9 mouse cellular contexts compared by ENCODE assay signal in genomic region chr1:97768906-97769293, GRCm38 (mm10). TPM values are rescaled to one million over a fixed set of nuclear protein-coding genes. Genes with fewer than 3 reads are reported as not detected.
DNase-seq lines count a peak whose midpoint lies in the region; ATAC-seq and TF ChIP-seq lines count a peak whose summit lies in the region.
"Had no signal": no experiment of that assay in that cellular context is flagged by ENCODE, and none has a peak within 500 bp of the region (broad histone marks: within the 10 kb centered on the region; RNA-seq: fewer than 3 reads in every experiment).

No protein-coding gene starts in this region.

- H3K4me1 ChIP-seq in liver, adult 2 months (ENCODE audit: control insufficient read depth, insufficient read depth, low read length): peaks cover 9% of the 10 kb centered on the region; the same call in 1 of the 2 replicates
- peaks cover 20% of the 10 kb centered on the region for H3K4me1 ChIP-seq in embryonic facial prominence, embryonic 10.5 days
- peaks cover 7% of the 10 kb centered on the region for H3K4me1 ChIP-seq in intestine, embryonic 16.5 days (ENCODE audit: control insufficient read depth, insufficient read depth, low read length)

- no peak for DNase-seq in liver, adult 2 months (ENCODE audit: extremely low read depth, low read depth, low spot score)
- DNase-seq in liver: no peak
- no peak for DNase-seq in embryonic facial prominence, embryonic 10.5 days (ENCODE audit: low spot score)
- peak; percentile 63 for DNase-seq in naive thymus-derived CD4-positive, alpha-beta T cell, adult 2 months (ENCODE audit: low read depth)
- no peak for DNase-seq in adrenal gland, adult 8-10 months
- no peak for DNase-seq in frontal cortex, adult 2 months (ENCODE audit: extremely low spot score in 1 of 2, low spot score in 1 of 2)
- no peak for DNase-seq in left cerebral cortex, adult 11 months (ENCODE audit: low spot score)
- DNase-seq: right cerebral cortex, postnatal 4 days had no signal

- no peak for TF ChIP-seq POLR2A in liver, adult 2 months (IDR thresholded peaks at IDR 0.05; ENCODE audit: extremely low read depth, insufficient read depth, low read length)

- 2% methylated on average over 7 of the region's 7 CpGs for WGBS in liver, adult 2 months
- 15% methylated on average over 7 of the region's 7 CpGs for WGBS in embryonic facial prominence, embryonic 10.5 days
- WGBS in intestine, embryonic 16.5 days: 7% methylated on average over 7 of the region's 7 CpGs

- no peaks in the 10 kb centered on the region for H3K9me3 ChIP-seq in embryonic facial prominence, embryonic 10.5 days
- H3K9me3 ChIP-seq in intestine, embryonic 16.5 days (ENCODE audit: control insufficient read depth, low read length): no peaks in the 10 kb centered on the region

- peak overlapping the region; percentile 87; the same call in 1 of the 2 replicates for H3K9ac ChIP-seq in liver, adult 2 months (ENCODE audit: low read depth, low read length)
- H3K9ac ChIP-seq in intestine, embryonic 16.5 days (ENCODE audit: low read depth, low read length): peak overlapping the region; percentile 90

- H3K79me2 ChIP-seq in liver, adult 2 months (ENCODE audit: control insufficient read depth, insufficient read depth, low read length): peaks cover 7% of the 10 kb centered on the region; the same call in 1 of the 2 replicates

- peak overlapping the region; percentile 87 for H3K4me3 ChIP-seq in liver, adult 2 months (ENCODE audit: insufficient read depth, low read depth, low read length)
- H3K4me3 ChIP-seq in embryonic facial prominence, embryonic 10.5 days: peak overlapping the region; percentile 90
- H3K4me3 ChIP-seq in intestine, embryonic 16.5 days (ENCODE audit: low read length): peak overlapping the region; percentile 97

- no peaks in the 10 kb centered on the region for H3K36me3 ChIP-seq in liver, adult 2 months (ENCODE audit: control insufficient read depth, insufficient read depth, low read length)
- H3K36me3 ChIP-seq in embryonic facial prominence, embryonic 10.5 days (replicated peaks): no peaks in the 10 kb centered on the region
- H3K36me3 ChIP-seq in intestine, embryonic 16.5 days (ENCODE audit: control insufficient read depth, insufficient read depth, low read length): no peaks in the 10 kb centered on the region

- H3K4me2 ChIP-seq in intestine, embryonic 16.5 days (ENCODE audit: low read depth, low read length): peak overlapping the region; percentile 51

- no peak for ATAC-seq in intestine, embryonic 16.5 days

- TF ChIP-seq CTCF in liver, adult 2 months (IDR thresholded peaks at IDR 0.05; ENCODE audit: low read depth, low read length): no peak

- no peaks in the 10 kb centered on the region for H3K27me3 ChIP-seq in liver, adult 2 months (ENCODE audit: control insufficient read depth, insufficient read depth, low read length)
- no peaks in the 10 kb centered on the region for H3K27me3 ChIP-seq in embryonic facial prominence, embryonic 10.5 days (replicated peaks; ENCODE audit: low read depth, poor library complexity, severe bottlenecking)
- H3K27me3 ChIP-seq in intestine, embryonic 16.5 days (replicated peaks; ENCODE audit: control insufficient read depth, insufficient read depth, low read length): no peaks in the 10 kb centered on the region

- peak overlapping the region; percentile 37; the same call in 1 of the 2 replicates for H3K27ac ChIP-seq in liver, adult 2 months (replicated peaks; ENCODE audit: insufficient read depth, low read depth, low read length)
- peak overlapping the region; percentile 90 for H3K27ac ChIP-seq in embryonic facial prominence, embryonic 10.5 days (replicated peaks)
- H3K27ac ChIP-seq in intestine, embryonic 16.5 days (ENCODE audit: low read length): peak overlapping the region; percentile 95

RNA-seq across cellular contexts. Expression of gene Gin1, which starts 1.1 kb away (rescaled TPM):
- 8.3 and 9.9 TPM in 2 replicates for total RNA-seq in liver, adult 2 months (2014; rRNA removed)
- polyA plus RNA-seq in liver, adult 2 months (2012; rRNA removed): 1.4 and 1.9 TPM in 2 replicates
- 15.9 and 17.4 TPM in 2 replicates for polyA plus RNA-seq in embryonic facial prominence, embryonic 10.5 days (2016; fragmentation: Nextera tagmentation; extraction: Ambion mirVana)
- 13.9 and 15.4 TPM in 2 replicates for polyA plus RNA-seq in intestine, embryonic 16.5 days (2015; fragmentation: Nextera tagmentation; extraction: Ambion mirVana)
- total RNA-seq in adrenal gland, adult 8-10 months (2022): 10 to 100 TPM; 11.2 to 16.0 (median 12.7) TPM
- polyA plus RNA-seq in frontal cortex, adult 2 months (2012; rRNA removed): 9.8 and 11.5 TPM in 2 replicates

RNA-seq across cellular contexts. Expression of gene Ppip5k2, which starts 1.3 kb away (rescaled TPM):
- 34.2 and 34.3 TPM in 2 replicates for total RNA-seq in liver, adult 2 months (2014; rRNA removed)
- 4.0 and 5.2 TPM in 2 replicates for polyA plus RNA-seq in liver, adult 2 months (2012; rRNA removed)
- polyA plus RNA-seq in embryonic facial prominence, embryonic 10.5 days (2016; fragmentation: Nextera tagmentation; extraction: Ambion mirVana): 56.0 and 56.7 TPM in 2 replicates
- 32.1 and 35.1 TPM in 2 replicates for polyA plus RNA-seq in intestine, embryonic 16.5 days (2015; fragmentation: Nextera tagmentation; extraction: Ambion mirVana)
- 10 to 100 TPM; 13.4 to 18.2 (median 16.7) TPM for total RNA-seq in adrenal gland, adult 8-10 months (2022)
- 18.6 TPM in 2 replicates for polyA plus RNA-seq in frontal cortex, adult 2 months (2012; rRNA removed)

Comparison
In these comparisons a context has a peak if more than half of its experiments do, and no peak if none do; other contexts are left out.
1. H3K27ac ChIP-seq: peak in every context shown above with its lines; median percentile 95 in intestine, embryonic 16.5 days; 90 in embryonic facial prominence, embryonic 10.5 days; 37 in liver, adult 2 months.